Mouse (Mus musculus): ENCODE data around the gene Krt222.

DNA sequence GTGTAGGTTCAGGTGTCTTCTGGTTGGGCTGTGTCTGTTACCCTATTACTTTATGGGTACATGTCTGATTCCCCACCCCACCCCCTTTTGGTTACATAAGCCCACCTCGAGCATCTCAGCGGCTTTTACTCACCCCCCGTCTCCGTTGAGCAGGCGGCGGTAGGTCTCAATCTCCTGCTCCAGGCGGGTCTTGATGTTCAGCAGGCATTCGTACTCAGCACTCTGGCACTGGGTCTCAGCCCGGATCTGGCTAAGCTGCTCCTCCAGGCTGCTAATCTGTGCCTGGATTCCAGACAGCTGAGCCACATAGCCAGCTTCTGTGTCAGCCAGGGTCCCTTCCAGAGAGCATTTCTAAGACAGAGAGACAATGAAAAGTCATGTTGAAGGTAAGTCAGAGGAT lies 37.2 kb upstream of the Krt222 start:
- no peak for TF ChIP-seq CTCF (IDR thresholded peaks at IDR 0.05; ENCODE audit: low read depth)
- no peak for TF ChIP-seq EP300 (IDR thresholded peaks at IDR 0.05; ENCODE audit: low read depth)
